ENCODE assay signal across 7 mouse cellular contexts in genomic region chr13:67107681-67108080, GRCm38 (mm10). TPM values are rescaled to one million over a fixed set of nuclear protein-coding genes. Genes with fewer than 3 reads are reported as not detected.
DNase-seq lines count a peak whose midpoint lies in the region; ATAC-seq lines count a peak whose summit lies in the region.

No protein-coding gene starts in this region.

- peaks cover 10% of the 10 kb centered on the region for H3K36me3 ChIP-seq in lung, embryonic 16.5 days (ENCODE audit: control insufficient read depth, insufficient read depth, low read length)
- H3K36me3 ChIP-seq in forebrain, embryonic 11.5 days (ENCODE audit: control insufficient read depth, insufficient read depth, low read length) = no peaks in the 10 kb centered on the region
- H3K36me3 ChIP-seq in stomach, embryonic 15.5 days = 0 out of 2 replicates have a peak, but pooled peaks cover 7% of the 10 kb centered on the region

- peak overlapping the region; percentile 63 for H3K4me2 ChIP-seq in lung, embryonic 16.5 days (ENCODE audit: low read depth, low read length)
- peak overlapping the region; percentile 80 for H3K4me2 ChIP-seq in forebrain, embryonic 11.5 days (ENCODE audit: low read depth, low read length, severe bottlenecking)
- H3K4me2 ChIP-seq in stomach, embryonic 15.5 days = peak overlapping the region; percentile 61

- no peaks in the 10 kb centered on the region for H3K27me3 ChIP-seq in lung, embryonic 16.5 days (ENCODE audit: control insufficient read depth, insufficient read depth, low read depth, low read length)
- no peaks in the 10 kb centered on the region for H3K27me3 ChIP-seq in forebrain, embryonic 11.5 days (ENCODE audit: control insufficient read depth, insufficient read depth, low read length)
- no peaks in the 10 kb centered on the region for H3K27me3 ChIP-seq in stomach, embryonic 15.5 days (replicated peaks)

- no peak for ATAC-seq in lung, embryonic 16.5 days (ENCODE audit: low read depth)
- peak; percentile 4; the same call in 1 of the 2 replicates for ATAC-seq in forebrain, embryonic 11.5 days (replicated peaks; ENCODE audit: low FRiP score)
- no peak for ATAC-seq in stomach, embryonic 15.5 days (ENCODE audit: insufficient read depth, low FRiP score, low read depth)

- H3K4me3 ChIP-seq in lung, embryonic 16.5 days (ENCODE audit: low read length) = peak overlapping the region; percentile 66
- H3K4me3 ChIP-seq in forebrain, embryonic 11.5 days (ENCODE audit: low read depth, low read length) = peak overlapping the region; percentile 44
- H3K4me3 ChIP-seq in stomach, embryonic 15.5 days (replicated peaks) = peak overlapping the region; percentile 63

- H3K9me3 ChIP-seq in lung, embryonic 16.5 days (ENCODE audit: control insufficient read depth, low read length) = peaks cover 2% of the 10 kb centered on the region; the same call in 1 of the 2 replicates
- no peaks in the 10 kb centered on the region for H3K9me3 ChIP-seq in forebrain, embryonic 11.5 days (ENCODE audit: control insufficient read depth, low read length)
- H3K9me3 ChIP-seq in stomach, embryonic 15.5 days = no peaks in the 10 kb centered on the region

- H3K4me1 ChIP-seq in lung, embryonic 16.5 days (replicated peaks; ENCODE audit: control insufficient read depth, insufficient read depth, low read length) = peaks cover 5% of the 10 kb centered on the region
- H3K4me1 ChIP-seq in forebrain, embryonic 11.5 days (replicated peaks; ENCODE audit: control insufficient read depth, insufficient read depth, low read length) = no peaks in the 10 kb centered on the region; the same call in 1 of the 2 replicates
- peaks cover 4% of the 10 kb centered on the region; the same call in 1 of the 2 replicates for H3K4me1 ChIP-seq in stomach, embryonic 15.5 days

- WGBS in lung, embryonic 16.5 days = 40% methylated on average over 9 of the region's 9 CpGs
- 70% methylated on average over 9 of the region's 9 CpGs for WGBS in forebrain, embryonic 11.5 days
- WGBS in stomach, embryonic 15.5 days = 50% methylated on average over 9 of the region's 9 CpGs

- peak overlapping the region; percentile 78 for H3K9ac ChIP-seq in lung, embryonic 16.5 days (ENCODE audit: low read length)
- H3K9ac ChIP-seq in forebrain, embryonic 11.5 days (ENCODE audit: low read length) = peak overlapping the region; percentile 75
- H3K9ac ChIP-seq in stomach, embryonic 15.5 days = peak overlapping the region; percentile 40; the same call in 1 of the 2 replicates

- H3K27ac ChIP-seq in lung, embryonic 16.5 days (ENCODE audit: low read length) = peak overlapping the region; percentile 91
- H3K27ac ChIP-seq in forebrain, embryonic 11.5 days (ENCODE audit: low read depth, low read length) = no peak overlapping the region
- H3K27ac ChIP-seq in stomach, embryonic 15.5 days = peak overlapping the region; percentile 95

- no peak for DNase-seq in lung, postnatal 36 days
- no peak for DNase-seq in forebrain, embryonic 11.5 days (ENCODE audit: low spot score)
- DNase-seq in liver = peak; percentile 7
- no peak for DNase-seq in thymus, postnatal 4 days
- DNase-seq in left cerebral cortex, adult 8-10 months (ENCODE audit: low spot score in 2 of 2) = no peak

RNA-seq across cellular contexts. Expression of gene Gm28557, which starts 0.7 kb away (rescaled TPM):
- 3.3 and 3.4 TPM in 2 replicates for polyA plus RNA-seq in lung, embryonic 16.5 days (2015; fragmentation: Nextera tagmentation; extraction: Ambion mirVana)
- 2.9 and 4.0 TPM in 2 replicates for polyA plus RNA-seq in forebrain, embryonic 11.5 days (2014; fragmentation: Nextera tagmentation; extraction: Ambion mirVana)
- polyA plus RNA-seq in stomach, embryonic 15.5 days (2015; fragmentation: Nextera tagmentation; extraction: Ambion mirVana) = 3.1 and 3.2 TPM in 2 replicates
- 1 to 10 TPM; 2.6 to 4.6 (median 3.1) TPM for total RNA-seq in left cerebral cortex, adult 8-10 months (2022)

RNA-seq across cellular contexts. Expression of gene Rslcan18, which starts 8.4 kb away (rescaled TPM):
- polyA plus RNA-seq in lung, embryonic 16.5 days (2015; fragmentation: Nextera tagmentation; extraction: Ambion mirVana) = 0.11 and 0.46 TPM in 2 replicates
- polyA plus RNA-seq in forebrain, embryonic 11.5 days (2014; fragmentation: Nextera tagmentation; extraction: Ambion mirVana) = 0.29 and 0.31 TPM in 2 replicates
- 0.28 and 0.41 TPM in 2 replicates for polyA plus RNA-seq in stomach, embryonic 15.5 days (2015; fragmentation: Nextera tagmentation; extraction: Ambion mirVana)
- under 1 TPM in 3 of 4 experiments, not detected in 1; 0.33 to 0.58 (median 0.39) TPM for total RNA-seq in left cerebral cortex, adult 8-10 months (2022)

RNA-seq across cellular contexts. Expression of gene Zfp708, which starts 9.9 kb away (rescaled TPM):
- polyA plus RNA-seq in lung, embryonic 16.5 days (2015; fragmentation: Nextera tagmentation; extraction: Ambion mirVana) = 4.7 and 5.5 TPM in 2 replicates
- polyA plus RNA-seq in forebrain, embryonic 11.5 days (2014; fragmentation: Nextera tagmentation; extraction: Ambion mirVana) = 8.4 and 8.5 TPM in 2 replicates
- polyA plus RNA-seq in stomach, embryonic 15.5 days (2015; fragmentation: Nextera tagmentation; extraction: Ambion mirVana) = 3.7 and 4.5 TPM in 2 replicates
- total RNA-seq in left cerebral cortex, adult 8-10 months (2022) = 1 to 10 TPM in 3 of 4 experiments, under 1 TPM in 1; 0.87 to 2.7 (median 2.1) TPM

RNA-seq across cellular contexts. Expression of gene Zfp759, which starts 13.8 kb away (rescaled TPM):
- 2.0 and 2.3 TPM in 2 replicates for polyA plus RNA-seq in lung, embryonic 16.5 days (2015; fragmentation: Nextera tagmentation; extraction: Ambion mirVana)
- 2.1 and 2.3 TPM in 2 replicates for polyA plus RNA-seq in forebrain, embryonic 11.5 days (2014; fragmentation: Nextera tagmentation; extraction: Ambion mirVana)
- 1.9 and 2.2 TPM in 2 replicates for polyA plus RNA-seq in stomach, embryonic 15.5 days (2015; fragmentation: Nextera tagmentation; extraction: Ambion mirVana)
- 10 to 100 TPM in 3 of 4 experiments, 1 to 10 TPM in 1; 9.4 to 12.5 (median 10.9) TPM for total RNA-seq in left cerebral cortex, adult 8-10 months (2022)

RNA-seq across cellular contexts. Expression of gene Zfp712, which starts 46.7 kb away (rescaled TPM):
- polyA plus RNA-seq in lung, embryonic 16.5 days (2015; fragmentation: Nextera tagmentation; extraction: Ambion mirVana) = 4.9 and 5.1 TPM in 2 replicates
- 5.0 and 5.3 TPM in 2 replicates for polyA plus RNA-seq in forebrain, embryonic 11.5 days (2014; fragmentation: Nextera tagmentation; extraction: Ambion mirVana)
- polyA plus RNA-seq in stomach, embryonic 15.5 days (2015; fragmentation: Nextera tagmentation; extraction: Ambion mirVana) = 3.3 TPM in 2 replicates
- 1 to 10 TPM; 4.7 to 5.6 (median 5.0) TPM for total RNA-seq in left cerebral cortex, adult 8-10 months (2022)
